Comparison of ENCODE assay signal across 19 mouse cellular contexts in genomic region chr4:145066336-145067018, GRCm38 (mm10).
A peak's percentile ranks its signal among the peaks of the same experiment; 100 is the strongest.
DNase-seq lines count a peak whose midpoint lies in the region; ATAC-seq and TF ChIP-seq lines count a peak whose summit lies in the region.
"Had no signal": no experiment of that assay in that cellular context is flagged by ENCODE, and none has a peak within 500 bp of the region (broad histone marks: within the 10 kb centered on the region; RNA-seq: fewer than 3 reads in every experiment).

No protein-coding gene starts in this region.

- no peak overlapping the region for H3K4me2 ChIP-seq in forebrain, postnatal 0 days (ENCODE audit: low read depth)
- H3K4me2 ChIP-seq in forebrain, embryonic 12.5 days, result no peak overlapping the region
- H3K4me2 ChIP-seq in midbrain, embryonic 12.5 days (replicated peaks), result no peak overlapping the region
- no peak overlapping the region for H3K4me2 ChIP-seq in midbrain, postnatal 0 days (ENCODE audit: low read depth, low read length, poor library complexity, severe bottlenecking)
- H3K4me2 ChIP-seq in limb, embryonic 12.5 days, result no peak overlapping the region
- H3K4me2 ChIP-seq: heart, embryonic 11.5 days had no signal

- WGBS in forebrain, postnatal 0 days, result 57% methylated on average over 7 of the region's 7 CpGs
- WGBS in forebrain, embryonic 12.5 days, result 55% methylated on average over 7 of the region's 7 CpGs
- WGBS in midbrain, embryonic 12.5 days, result 49% methylated on average over 7 of the region's 7 CpGs
- 32% methylated on average over 7 of the region's 7 CpGs for whole genome bisulfite sequencing in midbrain, postnatal 0 days
- 48% methylated on average over 7 of the region's 7 CpGs for WGBS in embryonic facial prominence, embryonic 10.5 days
- 35% methylated on average over 7 of the region's 7 CpGs for WGBS in limb, embryonic 12.5 days
- WGBS in heart, embryonic 10.5 days, result 80% methylated on average over 7 of the region's 7 CpGs

- no peaks in the 10 kb centered on the region for H3K27me3 ChIP-seq in forebrain, postnatal 0 days (ENCODE audit: insufficient read depth, low read length)
- no peaks in the 10 kb centered on the region for H3K27me3 ChIP-seq in forebrain, embryonic 12.5 days
- H3K27me3 ChIP-seq in midbrain, embryonic 12.5 days, result no peaks in the 10 kb centered on the region
- no peaks in the 10 kb centered on the region for H3K27me3 ChIP-seq in midbrain, postnatal 0 days (ENCODE audit: insufficient read depth, low read length)
- no peaks in the 10 kb centered on the region for H3K27me3 ChIP-seq in embryonic facial prominence, embryonic 10.5 days (replicated peaks; ENCODE audit: low read depth, poor library complexity, severe bottlenecking)
- no peaks in the 10 kb centered on the region for H3K27me3 ChIP-seq in limb, embryonic 12.5 days
- H3K27me3 ChIP-seq in heart, embryonic 10.5 days (ENCODE audit: insufficient read depth, poor library complexity, severe bottlenecking), result no peaks in the 10 kb centered on the region

- no peak for ATAC-seq in forebrain, postnatal 0 days
- no peak for ATAC-seq in forebrain, embryonic 12.5 days (ENCODE audit: low FRiP score)
- peak; percentile 17 for ATAC-seq in midbrain, embryonic 12.5 days (ENCODE audit: low FRiP score, low read depth)
- ATAC-seq in midbrain, postnatal 0 days (ENCODE audit: low FRiP score), result no peak
- ATAC-seq in limb, embryonic 12.5 days (ENCODE audit: insufficient number of reproducible peaks, insufficient read depth, low FRiP score, low TSS enrichment, low read depth), result no peak; the same call in 1 of the 2 replicates
- no peak for ATAC-seq in CD4-positive, CD25-positive, alpha-beta regulatory T cell, adult 4 months

- no peaks in the 10 kb centered on the region for H3K4me1 ChIP-seq in forebrain, postnatal 0 days (ENCODE audit: insufficient read depth)
- H3K4me1 ChIP-seq in forebrain, embryonic 12.5 days, result peaks cover 5% of the 10 kb centered on the region
- peaks cover 5% of the 10 kb centered on the region for H3K4me1 ChIP-seq in midbrain, embryonic 12.5 days
- no peaks in the 10 kb centered on the region for H3K4me1 ChIP-seq in midbrain, postnatal 0 days (ENCODE audit: insufficient read depth, low read length)
- peaks cover 21% of the 10 kb centered on the region for H3K4me1 ChIP-seq in embryonic facial prominence, embryonic 10.5 days
- H3K4me1 ChIP-seq in limb, embryonic 12.5 days (replicated peaks), result peaks cover 19% of the 10 kb centered on the region
- H3K4me1 ChIP-seq in heart, embryonic 10.5 days, result no peaks in the 10 kb centered on the region

- H3K27ac ChIP-seq in forebrain, postnatal 0 days (ENCODE audit: low read depth, low read length), result 0 out of 2 replicates have a peak overlapping the region, but pooled peaks have one; percentile 46
- no peak overlapping the region for H3K27ac ChIP-seq in forebrain, embryonic 12.5 days
- H3K27ac ChIP-seq in midbrain, embryonic 12.5 days (replicated peaks), result peak overlapping the region; percentile 76; the same call in 1 of the 2 replicates
- H3K27ac ChIP-seq in midbrain, postnatal 0 days (ENCODE audit: low read depth, low read length), result no peak overlapping the region
- peak overlapping the region; percentile 25; the same call in 1 of the 2 replicates for H3K27ac ChIP-seq in embryonic facial prominence, embryonic 10.5 days (replicated peaks)
- peak overlapping the region; percentile 91 for H3K27ac ChIP-seq in limb, embryonic 12.5 days
- no peak overlapping the region for H3K27ac ChIP-seq in heart, embryonic 10.5 days
- H3K27ac ChIP-seq: stomach, postnatal 0 days had no signal

- TF ChIP-seq CTCF in forebrain, postnatal 0 days (IDR thresholded peaks at IDR 0.05; ENCODE audit: low read depth), result no peak
- no peak for TF ChIP-seq CTCF in midbrain, postnatal 0 days (IDR thresholded peaks at IDR 0.05)

- H3K9ac ChIP-seq in forebrain, postnatal 0 days, result no peak overlapping the region
- no peak overlapping the region for H3K9ac ChIP-seq in forebrain, embryonic 12.5 days
- H3K9ac ChIP-seq in midbrain, embryonic 12.5 days (replicated peaks), result no peak overlapping the region
- H3K9ac ChIP-seq in midbrain, postnatal 0 days (replicated peaks; ENCODE audit: low read length, poor library complexity, severe bottlenecking), result no peak overlapping the region
- no peak overlapping the region for H3K9ac ChIP-seq in limb, embryonic 12.5 days (replicated peaks)

- peaks cover 64% of the 10 kb centered on the region for H3K36me3 ChIP-seq in forebrain, postnatal 0 days (ENCODE audit: insufficient read depth)
- H3K36me3 ChIP-seq in forebrain, embryonic 12.5 days (replicated peaks), result peaks cover 37% of the 10 kb centered on the region
- H3K36me3 ChIP-seq in midbrain, embryonic 12.5 days, result peaks cover 53% of the 10 kb centered on the region
- H3K36me3 ChIP-seq in midbrain, postnatal 0 days (ENCODE audit: insufficient read depth, low read length), result peaks cover 47% of the 10 kb centered on the region
- H3K36me3 ChIP-seq in embryonic facial prominence, embryonic 10.5 days (replicated peaks), result peaks cover 58% of the 10 kb centered on the region
- peaks cover 69% of the 10 kb centered on the region for H3K36me3 ChIP-seq in limb, embryonic 12.5 days
- H3K36me3 ChIP-seq in heart, embryonic 10.5 days, result peaks cover 69% of the 10 kb centered on the region

- no peak for DNase-seq in forebrain, postnatal 0 days
- no peak for DNase-seq in midbrain, postnatal 0 days (ENCODE audit: low spot score)
- no peak for DNase-seq in embryonic facial prominence, embryonic 10.5 days (ENCODE audit: low spot score)
- no peak for DNase-seq in heart, embryonic 10.5 days (ENCODE audit: low spot score)
- DNase-seq: cerebellum, adult 11 months; cerebellum, postnatal 36 days; gastrocnemius, postnatal 36 days; heart, postnatal 36 days; kidney, adult 18-20 months; layer of hippocampus, postnatal 36 days; lung, adult 18-20 months; lung, postnatal 36 days; thymus, postnatal 14 days had no signal

- no peak overlapping the region for H3K4me3 ChIP-seq in forebrain, postnatal 0 days (ENCODE audit: low read depth, low read length)
- H3K4me3 ChIP-seq in forebrain, embryonic 12.5 days (replicated peaks), result no peak overlapping the region
- no peak overlapping the region for H3K4me3 ChIP-seq in midbrain, embryonic 12.5 days
- H3K4me3 ChIP-seq in midbrain, postnatal 0 days (ENCODE audit: low read depth, low read length), result no peak overlapping the region
- H3K4me3 ChIP-seq in embryonic facial prominence, embryonic 10.5 days, result no peak overlapping the region
- H3K4me3 ChIP-seq in limb, embryonic 12.5 days (replicated peaks), result no peak overlapping the region
- H3K4me3 ChIP-seq in heart, embryonic 10.5 days, result no peak overlapping the region

- H3K9me3 ChIP-seq in forebrain, postnatal 0 days (ENCODE audit: low read length), result no peaks in the 10 kb centered on the region
- no peaks in the 10 kb centered on the region for H3K9me3 ChIP-seq in forebrain, embryonic 12.5 days
- no peaks in the 10 kb centered on the region for H3K9me3 ChIP-seq in midbrain, embryonic 12.5 days
- no peaks in the 10 kb centered on the region for H3K9me3 ChIP-seq in midbrain, postnatal 0 days (ENCODE audit: low read length)
- no peaks in the 10 kb centered on the region for H3K9me3 ChIP-seq in embryonic facial prominence, embryonic 10.5 days
- H3K9me3 ChIP-seq in limb, embryonic 12.5 days, result no peaks in the 10 kb centered on the region
- no peaks in the 10 kb centered on the region for H3K9me3 ChIP-seq in heart, embryonic 10.5 days

Comparison
In these comparisons a context has a peak if more than half of its experiments do, and no peak if none do; other contexts are left out.
1. H3K27ac ChIP-seq: peak in forebrain, postnatal 0 days (single experiment), midbrain, embryonic 12.5 days (single experiment), embryonic facial prominence, embryonic 10.5 days (single experiment) and limb, embryonic 12.5 days (single experiment); none in forebrain, embryonic 12.5 days (single experiment), midbrain, postnatal 0 days (single experiment) and heart, embryonic 10.5 days (single experiment).